Mouse (Mus musculus): ENCODE data around the gene Dhtkd1. TPM values are rescaled to one million over a fixed set of nuclear protein-coding genes. Genes with fewer than 3 reads are reported as not detected.
"Not testable (repeated sequence)": the region's sequence is repeated elsewhere in the genome, so short reads cannot be mapped to it uniquely, and the experiment has no call there.

Gene Dhtkd1
- polyA plus RNA-seq (2012; rRNA removed), result 2.4 and 4.0 TPM in 2 replicates

DNA sequence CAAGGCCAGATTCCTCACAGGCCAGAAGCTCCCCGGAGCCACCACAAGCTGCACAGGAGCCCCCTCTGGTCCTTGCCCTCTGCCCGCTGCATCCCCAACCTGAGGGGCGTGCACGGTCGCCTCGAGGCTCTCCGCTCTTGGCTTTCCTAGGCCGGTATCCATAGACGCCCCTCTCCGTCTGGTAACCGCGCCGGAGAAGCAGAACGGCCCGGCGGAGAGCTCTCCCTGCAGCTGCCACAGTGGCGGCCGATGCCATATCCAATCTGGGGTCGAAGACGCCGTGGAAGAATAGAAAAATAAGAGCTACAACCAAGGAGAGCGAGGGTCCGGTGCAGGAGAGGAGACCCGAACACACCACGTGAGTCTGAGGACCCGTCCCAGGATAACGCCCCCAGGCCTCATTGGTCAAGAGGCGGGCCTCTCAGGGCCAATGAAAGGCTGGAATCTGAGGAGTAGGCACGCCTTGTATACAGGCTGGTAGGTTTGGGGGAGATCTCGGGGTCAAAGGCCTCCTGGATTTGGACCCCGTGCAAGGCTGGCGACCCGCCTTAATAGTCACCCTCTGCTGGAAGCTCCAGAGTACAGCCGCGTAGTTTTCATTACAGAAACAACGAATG lies at the start of gene Dhtkd1:
Gene Dhtkd1 (minus strand): TSS at position 377 of the 617 bp plus-strand sequence.
- peak; percentile 31 for DNase-seq (ENCODE audit: low spot score)

- DNase-seq (ENCODE audit: low spot score), result no peak
Measured at GRCm38 (mm10) chr2:5977532-5977931, 34.9 kb upstream of the Dhtkd1 start.

GRCm38 (mm10) chr2:5970629-5971028 lies 28.0 kb upstream of the Dhtkd1 start:
- DNase-seq (ENCODE audit: low spot score), result not testable (repeated sequence)

GRCm38 (mm10) chr2:5965972-5966371 lies 23.4 kb upstream of the Dhtkd1 start:
- no peak for DNase-seq (ENCODE audit: low spot score)

GRCm38 (mm10) chr2:5963729-5964128 lies 21.1 kb upstream of the Dhtkd1 start:
- DNase-seq (ENCODE audit: low spot score), result not testable (repeated sequence)

GRCm38 (mm10) chr2:5962265-5962664 lies 19.7 kb upstream of the Dhtkd1 start:
- DNase-seq (ENCODE audit: low spot score), result no peak

DNA sequence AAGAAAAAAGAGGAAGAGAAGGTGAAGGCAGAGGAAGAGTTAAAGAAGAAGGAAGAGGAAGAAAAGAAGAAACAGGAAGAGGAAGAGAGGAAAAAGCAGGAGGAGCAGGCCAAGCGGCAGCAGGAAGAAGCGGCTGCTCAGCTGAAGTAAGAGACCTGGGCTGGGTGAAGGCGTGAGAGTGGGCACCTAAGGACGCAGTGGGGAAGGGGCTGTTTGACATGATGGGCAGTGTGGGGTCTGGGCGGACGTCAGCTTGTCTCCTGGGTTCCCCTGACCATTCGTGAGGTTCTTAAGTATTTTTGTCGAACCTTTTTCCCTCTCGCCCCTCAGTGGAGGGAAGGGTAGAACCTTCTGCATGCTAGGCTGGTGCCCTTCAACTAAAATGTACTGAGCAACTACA lies 15.1 kb upstream of the Dhtkd1 start:
- no peak for DNase-seq (ENCODE audit: low spot score)

DNA sequence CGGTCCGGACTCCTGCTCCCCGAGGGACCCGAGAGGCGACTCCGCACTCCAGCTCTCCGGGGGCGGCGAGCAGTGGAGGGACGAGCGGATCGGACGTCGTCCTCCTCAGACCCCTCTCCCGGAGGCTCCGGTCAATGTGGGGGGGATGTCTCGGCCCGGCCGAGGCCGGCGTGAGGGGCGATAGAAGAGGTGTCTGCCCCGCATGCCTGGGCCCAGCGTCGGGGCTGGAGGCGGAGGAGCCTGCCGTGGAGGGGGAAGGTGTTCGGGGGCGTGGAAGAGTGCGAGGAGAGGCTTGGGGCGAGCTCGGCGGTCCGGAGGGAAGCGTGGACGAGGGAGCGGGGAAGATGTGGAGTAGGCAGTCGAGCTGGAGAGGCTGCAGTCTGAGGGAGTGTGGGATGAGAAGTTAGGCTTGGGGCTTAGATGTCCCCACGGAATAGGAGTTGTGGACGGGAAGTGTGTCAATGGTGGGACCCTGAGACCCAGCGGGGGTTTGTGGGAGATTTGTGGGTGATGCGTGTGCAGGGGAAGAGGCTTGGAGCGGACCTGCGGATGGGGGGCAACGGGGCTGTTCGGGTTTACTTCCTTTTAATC lies 9.1 kb upstream of the Dhtkd1 start:
- DNase-seq (ENCODE audit: low spot score), result no peak

DNA sequence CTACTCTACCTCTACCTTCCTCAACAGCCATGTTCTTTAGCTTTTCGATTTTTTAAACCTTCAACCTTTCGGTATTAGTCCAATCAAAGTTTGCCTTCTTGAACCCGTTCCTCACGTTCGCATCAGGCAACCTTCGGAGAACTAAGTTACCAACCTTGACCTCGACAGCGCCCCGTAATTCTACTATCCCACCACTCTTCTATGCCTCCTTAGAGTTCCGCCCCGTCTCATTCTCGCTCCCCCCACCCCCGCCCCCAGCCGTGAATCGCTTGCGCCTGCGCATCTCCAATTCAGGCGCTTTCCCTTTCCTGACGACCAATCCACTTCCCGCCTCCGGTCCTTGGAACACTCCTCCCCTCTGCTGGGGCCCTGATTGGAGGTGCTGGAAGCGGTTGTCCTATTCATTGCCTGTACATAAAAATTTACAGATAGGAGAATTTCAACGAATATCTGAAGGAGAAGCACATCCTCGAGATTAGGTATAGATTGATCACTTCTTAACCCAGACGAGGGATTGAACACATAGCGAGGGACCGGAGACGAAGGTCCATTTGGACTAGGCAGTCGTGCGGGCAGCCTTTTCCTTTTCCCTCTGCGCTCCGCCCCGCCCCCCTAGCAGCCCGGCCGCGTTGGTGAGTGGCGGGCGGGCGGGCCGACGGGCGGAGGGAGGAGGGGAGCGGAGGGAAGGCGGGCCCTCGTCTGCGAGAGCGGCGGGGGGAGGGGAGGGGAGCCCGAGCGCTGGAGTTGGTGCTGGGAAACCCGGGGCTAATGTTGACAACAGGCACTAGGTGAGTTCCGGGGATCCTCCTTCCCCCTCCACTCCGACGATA lies 8.4 kb upstream of the Dhtkd1 start, which contains the start of gene Upf2:
Gene Upf2 (plus strand): TSS at position 704 of the 830 bp plus-strand sequence.
- peak; percentile 84 for DNase-seq (ENCODE audit: low spot score)

- no peak for DNase-seq (ENCODE audit: low spot score)
Measured at GRCm38 (mm10) chr2:5950305-5950704, 7.7 kb upstream of the Dhtkd1 start.

DNA sequence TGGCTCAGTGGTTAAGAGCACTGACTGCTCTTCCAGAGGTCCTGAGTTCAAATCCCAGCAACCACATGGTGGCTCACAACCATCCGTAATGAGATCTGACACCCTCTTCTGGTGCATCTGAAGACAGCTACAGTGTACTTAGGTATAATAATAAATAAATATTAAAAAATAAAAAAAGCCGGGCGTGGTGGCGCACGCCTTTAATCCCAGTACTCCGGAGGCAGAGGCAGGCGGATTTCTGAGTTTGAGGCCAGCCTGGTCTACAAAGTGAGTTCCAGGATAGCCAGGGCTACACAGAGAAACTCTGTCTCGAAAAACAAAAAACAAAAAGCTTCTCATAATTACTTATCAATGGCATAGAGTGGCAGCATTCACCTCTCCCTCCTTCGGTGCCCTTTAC lies 7.2 kb upstream of the Dhtkd1 start:
- DNase-seq (ENCODE audit: low spot score), result not testable (repeated sequence)

- no peak for DNase-seq (ENCODE audit: low spot score)
Measured at GRCm38 (mm10) chr2:5948964-5949363, 6.4 kb upstream of the Dhtkd1 start.

- DNase-seq (ENCODE audit: low spot score), result no peak
Measured at GRCm38 (mm10) chr2:5946876-5947275, 4.3 kb upstream of the Dhtkd1 start.

GRCm38 (mm10) chr2:5945629-5946028 lies 3.0 kb upstream of the Dhtkd1 start:
- no peak for DNase-seq (ENCODE audit: low spot score)

- DNase-seq (ENCODE audit: low spot score), result no peak
Measured at GRCm38 (mm10) chr2:5943071-5943470, 479 bp upstream of the Dhtkd1 start.

DNA sequence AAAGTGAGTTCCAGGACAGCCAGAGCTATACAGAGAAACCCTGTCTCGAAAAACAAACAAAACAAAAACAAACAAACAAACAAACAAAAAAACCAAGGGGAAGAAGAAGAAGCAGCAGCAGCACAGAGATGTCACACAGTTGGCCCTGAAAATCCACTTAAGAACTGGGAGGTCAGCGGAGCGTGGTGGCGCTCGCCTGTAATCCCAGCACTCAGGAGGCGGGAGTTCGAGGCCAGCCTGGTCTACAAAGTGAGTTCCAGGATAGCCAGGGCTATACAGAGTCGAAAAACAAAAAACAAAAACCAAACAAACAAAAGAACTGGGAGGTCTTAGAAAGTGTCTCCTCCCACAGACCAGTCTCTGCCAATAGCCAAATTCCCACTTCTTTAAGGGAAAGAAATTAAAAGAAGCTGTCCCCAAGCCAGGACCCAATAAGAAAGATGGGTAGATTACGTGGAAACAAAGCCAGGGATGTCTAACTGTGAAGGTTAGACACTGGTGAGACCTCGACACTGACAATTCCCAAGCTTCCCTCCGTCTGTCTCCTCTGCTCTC lies 654 bp downstream of the Dhtkd1 start:
- no peak for DNase-seq (ENCODE audit: low spot score)

DNA sequence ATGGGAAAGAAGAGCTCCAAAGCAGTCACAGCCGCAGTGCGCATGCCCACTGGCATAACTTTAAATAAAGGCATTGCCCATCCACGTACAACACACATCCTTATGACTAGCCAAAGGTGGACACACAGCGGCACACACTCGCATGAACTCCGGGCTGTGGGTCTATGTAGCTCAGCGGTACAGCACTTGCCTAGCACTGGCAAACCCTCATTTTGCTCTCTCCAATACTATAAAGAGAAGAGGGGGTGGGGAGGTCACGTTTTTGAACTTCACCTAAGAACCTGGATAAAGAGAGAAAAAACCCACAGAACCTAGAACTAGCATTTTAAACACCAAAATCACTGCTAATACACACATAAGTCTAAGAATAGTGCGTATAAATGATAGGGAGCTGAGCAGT lies 1.7 kb downstream of the Dhtkd1 start:
- no peak for DNase-seq (ENCODE audit: low spot score)

DNA sequence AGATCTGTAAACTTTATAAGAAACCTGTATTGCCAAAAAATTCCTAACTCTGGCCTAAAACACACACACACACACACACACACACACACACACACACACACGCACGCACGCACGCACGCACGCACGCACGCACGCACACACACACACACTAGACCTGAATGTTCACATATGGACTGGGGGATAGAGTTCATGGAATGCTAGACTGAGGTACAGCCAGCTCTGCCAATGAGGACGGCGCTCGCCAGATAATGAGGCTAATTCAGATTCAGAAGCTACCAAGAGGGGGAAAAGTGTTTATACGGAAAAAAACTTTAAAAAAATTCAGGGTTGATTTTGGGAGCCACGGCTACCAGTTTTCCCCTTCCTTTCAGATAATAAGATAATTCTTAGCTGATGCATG lies 2.7 kb downstream of the Dhtkd1 start:
- DNase-seq (ENCODE audit: low spot score), result no peak

DNA sequence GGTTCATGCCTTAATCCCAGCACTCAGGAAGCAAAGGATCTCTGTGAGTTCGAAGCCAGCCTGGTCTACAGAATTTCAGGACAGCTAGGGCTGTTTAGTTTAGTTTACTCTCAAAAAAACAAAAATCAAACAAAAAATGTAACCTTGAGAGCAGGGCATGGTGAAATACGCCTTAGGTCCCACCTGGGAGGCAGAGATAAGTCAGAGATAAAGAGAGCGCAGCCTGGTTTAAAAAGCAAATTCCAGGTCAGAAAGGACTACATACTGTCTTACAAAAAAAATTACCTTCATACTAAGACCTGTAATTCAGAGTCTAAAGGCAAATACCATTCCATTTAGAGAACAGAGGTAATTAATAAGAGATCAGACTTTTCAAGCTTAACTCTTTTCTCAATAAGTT lies 3.3 kb downstream of the Dhtkd1 start:
- no peak for DNase-seq (ENCODE audit: low spot score)

DNA sequence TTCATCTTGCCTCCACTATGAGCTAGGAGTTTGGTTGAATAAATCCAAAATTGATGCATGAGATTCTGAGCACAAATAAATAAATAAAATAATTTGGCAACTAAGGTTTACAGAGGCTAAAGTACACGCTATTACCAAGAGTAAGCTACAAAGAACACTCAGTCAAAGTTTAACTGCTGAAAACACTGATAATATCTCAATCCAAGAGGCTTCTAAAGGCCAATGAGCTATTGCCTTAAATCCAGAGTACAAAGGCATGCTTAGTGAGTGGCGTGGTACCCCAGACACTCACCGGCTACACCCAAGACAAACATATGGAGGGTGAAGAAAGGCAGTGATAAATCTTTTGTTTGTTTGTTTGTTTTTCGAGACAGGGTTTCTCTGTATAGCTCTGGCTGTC lies 6.0 kb downstream of the Dhtkd1 start:
- DNase-seq (ENCODE audit: low spot score), result no peak

GRCm38 (mm10) chr2:5936068-5936467 lies 6.5 kb downstream of the Dhtkd1 start:
- no peak for DNase-seq (ENCODE audit: low spot score)

- no peak for DNase-seq (ENCODE audit: low spot score)
Measured at GRCm38 (mm10) chr2:5934936-5935335, 7.7 kb downstream of the Dhtkd1 start.

- no peak for DNase-seq (ENCODE audit: low spot score)
Measured at GRCm38 (mm10) chr2:5931938-5932337, 10.7 kb downstream of the Dhtkd1 start.

All from urinary bladder, adult 2 months (tissue).